In the genomic region with DNA sequence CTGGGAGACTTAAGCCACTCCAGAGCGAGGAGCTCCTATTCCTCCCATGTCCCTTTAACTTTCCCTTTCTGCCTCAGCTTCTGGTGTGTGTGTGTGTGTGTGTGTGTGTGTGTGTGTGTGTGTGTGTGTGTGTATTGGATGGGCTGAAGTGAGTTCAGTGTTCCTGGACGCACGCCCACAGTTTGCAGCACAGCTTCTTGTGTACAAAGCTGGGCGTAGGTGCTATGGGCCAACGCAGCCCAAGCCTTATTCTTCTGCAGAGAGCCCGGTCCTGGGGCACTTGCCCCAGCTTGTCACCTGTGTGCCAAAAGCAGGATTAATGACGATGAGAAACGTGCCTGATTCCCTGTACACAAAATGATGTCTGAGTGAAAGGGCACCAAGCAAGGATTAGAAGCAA, we compare ENCODE assay signal across 24 mouse cellular contexts. TPM values are rescaled to one million over a fixed set of nuclear protein-coding genes. Genes with fewer than 3 reads are reported as not detected.
DNase-seq lines count a peak whose midpoint lies in the region; ATAC-seq and TF ChIP-seq lines count a peak whose summit lies in the region.
"Had no signal": no experiment of that assay in that cellular context is flagged by ENCODE, and none has a peak within 500 bp of the region (broad histone marks: within the 10 kb centered on the region; RNA-seq: fewer than 3 reads in every experiment).

No protein-coding gene starts in this region.

- DNase-seq in hindbrain, postnatal 0 days (ENCODE audit: low spot score): peak; percentile 31
- DNase-seq in hindbrain, embryonic 11.5 days (ENCODE audit: low spot score): no peak
- DNase-seq in midbrain, postnatal 0 days (ENCODE audit: low spot score): peak; percentile 53
- peak; percentile 21 to 23 for DNase-seq in urinary bladder, postnatal 36 days (ENCODE audit: low spot score in 2 of 2)
- DNase-seq in urinary bladder, adult 2 months (ENCODE audit: low spot score): no peak
- DNase-seq in forebrain, embryonic 10.5 days (ENCODE audit: extremely low spot score, low spot score): no peak
- DNase-seq in thymus, postnatal 10 days (ENCODE audit: low spot score in 2 of 2): no peak
- DNase-seq: adrenal gland, postnatal 25 days; cerebellum, adult 2 months; gastrocnemius, postnatal 25 days; heart, postnatal 4 days; kidney, postnatal 4 days; thymus, postnatal 14 days had no signal

- H3K4me3 ChIP-seq in hindbrain, postnatal 0 days (ENCODE audit: low read length): no peak overlapping the region
- H3K4me3 ChIP-seq in hindbrain, embryonic 11.5 days (ENCODE audit: low read depth, low read length): no peak overlapping the region
- no peak overlapping the region for H3K4me3 ChIP-seq in midbrain, postnatal 0 days (ENCODE audit: low read depth, low read length)
- H3K4me3 ChIP-seq in midbrain, embryonic 15.5 days: no peak overlapping the region
- H3K4me3 ChIP-seq in forebrain, embryonic 10.5 days: no peak overlapping the region
- H3K4me3 ChIP-seq: embryonic facial prominence, embryonic 10.5 days; forebrain, embryonic 13.5 days; heart, embryonic 15.5 days; kidney, embryonic 15.5 days; midbrain, embryonic 10.5 days had no signal

- 72% methylated on average over 8 of the region's 8 CpGs for WGBS in hindbrain, postnatal 0 days
- 83% methylated on average over 8 of the region's 8 CpGs for WGBS in hindbrain, embryonic 11.5 days
- 71% methylated on average over 8 of the region's 8 CpGs for WGBS in midbrain, postnatal 0 days
- 69% methylated on average over 8 of the region's 8 CpGs for WGBS in midbrain, embryonic 15.5 days
- WGBS in forebrain, embryonic 10.5 days: 80% methylated on average over 8 of the region's 8 CpGs

- no peaks in the 10 kb centered on the region for H3K4me1 ChIP-seq in hindbrain, postnatal 0 days (ENCODE audit: insufficient read depth, low read length)
- H3K4me1 ChIP-seq in hindbrain, embryonic 11.5 days (replicated peaks; ENCODE audit: control insufficient read depth, insufficient read depth, low read length): no peaks in the 10 kb centered on the region
- no peaks in the 10 kb centered on the region for H3K4me1 ChIP-seq in midbrain, postnatal 0 days (ENCODE audit: insufficient read depth, low read length)
- H3K4me1 ChIP-seq in midbrain, embryonic 15.5 days: no peaks in the 10 kb centered on the region
- H3K4me1 ChIP-seq in forebrain, embryonic 10.5 days: peaks cover 8% of the 10 kb centered on the region
- H3K4me1 ChIP-seq: heart, embryonic 15.5 days; kidney, embryonic 15.5 days had no signal

- ATAC-seq in hindbrain, postnatal 0 days: no peak
- no peak for ATAC-seq in hindbrain, embryonic 11.5 days (ENCODE audit: low FRiP score)
- no peak for ATAC-seq in midbrain, postnatal 0 days (ENCODE audit: low FRiP score)
- no peak for ATAC-seq in midbrain, embryonic 15.5 days (replicated peaks)
- ATAC-seq: activated CD4-positive, CD25-positive, alpha-beta regulatory T cell, adult 4 months; forebrain, embryonic 13.5 days; hindbrain, embryonic 16.5 days; intestine, postnatal 0 days had no signal

- no peaks in the 10 kb centered on the region for H3K36me3 ChIP-seq in hindbrain, postnatal 0 days (ENCODE audit: insufficient read depth, low read length)
- H3K36me3 ChIP-seq in hindbrain, embryonic 11.5 days (ENCODE audit: control insufficient read depth, insufficient read depth, low read length): no peaks in the 10 kb centered on the region
- H3K36me3 ChIP-seq in midbrain, postnatal 0 days (ENCODE audit: insufficient read depth, low read length): no peaks in the 10 kb centered on the region
- H3K36me3 ChIP-seq in midbrain, embryonic 15.5 days (replicated peaks): no peaks in the 10 kb centered on the region
- H3K36me3 ChIP-seq in forebrain, embryonic 10.5 days (replicated peaks): no peaks in the 10 kb centered on the region
- H3K36me3 ChIP-seq: embryonic facial prominence, embryonic 10.5 days; G1E; heart, embryonic 15.5 days; kidney, embryonic 15.5 days; midbrain, embryonic 10.5 days had no signal

- H3K9ac ChIP-seq in hindbrain, postnatal 0 days (replicated peaks; ENCODE audit: low read length): no peak overlapping the region
- H3K9ac ChIP-seq in hindbrain, embryonic 11.5 days (ENCODE audit: low read depth, low read length): no peak overlapping the region
- H3K9ac ChIP-seq in midbrain, postnatal 0 days (replicated peaks; ENCODE audit: low read length, poor library complexity, severe bottlenecking): no peak overlapping the region
- no peak overlapping the region for H3K9ac ChIP-seq in midbrain, embryonic 15.5 days
- H3K9ac ChIP-seq: forebrain, embryonic 13.5 days; heart, embryonic 15.5 days; kidney, embryonic 15.5 days had no signal

- no peaks in the 10 kb centered on the region for H3K27me3 ChIP-seq in hindbrain, postnatal 0 days (ENCODE audit: insufficient read depth, low read length)
- no peaks in the 10 kb centered on the region for H3K27me3 ChIP-seq in hindbrain, embryonic 11.5 days (ENCODE audit: control insufficient read depth, insufficient read depth, low read length)
- no peaks in the 10 kb centered on the region for H3K27me3 ChIP-seq in midbrain, postnatal 0 days (ENCODE audit: insufficient read depth, low read length)
- no peaks in the 10 kb centered on the region for H3K27me3 ChIP-seq in midbrain, embryonic 15.5 days (replicated peaks)
- H3K27me3 ChIP-seq in forebrain, embryonic 10.5 days (ENCODE audit: poor library complexity, severe bottlenecking): peaks cover 12% of the 10 kb centered on the region
- H3K27me3 ChIP-seq: forebrain, embryonic 13.5 days; heart, embryonic 15.5 days had no signal

- H3K27ac ChIP-seq in hindbrain, postnatal 0 days: no peak overlapping the region
- H3K27ac ChIP-seq in hindbrain, embryonic 11.5 days (ENCODE audit: low read depth, low read length): no peak overlapping the region
- no peak overlapping the region for H3K27ac ChIP-seq in midbrain, postnatal 0 days (ENCODE audit: low read depth, low read length)
- no peak overlapping the region for H3K27ac ChIP-seq in midbrain, embryonic 15.5 days
- H3K27ac ChIP-seq in forebrain, embryonic 10.5 days: no peak overlapping the region
- H3K27ac ChIP-seq: embryonic facial prominence, embryonic 10.5 days; forebrain, embryonic 13.5 days; heart, embryonic 15.5 days; kidney, embryonic 15.5 days; macrophage; midbrain, embryonic 10.5 days had no signal

- no peak for TF ChIP-seq CTCF in hindbrain, postnatal 0 days (IDR thresholded peaks at IDR 0.05; ENCODE audit: low read depth)
- TF ChIP-seq CTCF in midbrain, postnatal 0 days (IDR thresholded peaks at IDR 0.05): no peak

- H3K9me3 ChIP-seq in hindbrain, postnatal 0 days (ENCODE audit: low read length): no peaks in the 10 kb centered on the region
- H3K9me3 ChIP-seq in hindbrain, embryonic 11.5 days (ENCODE audit: control insufficient read depth, low read length): no peaks in the 10 kb centered on the region
- H3K9me3 ChIP-seq in midbrain, postnatal 0 days (ENCODE audit: low read length): no peaks in the 10 kb centered on the region
- H3K9me3 ChIP-seq in midbrain, embryonic 15.5 days: no peaks in the 10 kb centered on the region
- no peaks in the 10 kb centered on the region for H3K9me3 ChIP-seq in forebrain, embryonic 10.5 days
- H3K9me3 ChIP-seq: embryonic facial prominence, embryonic 10.5 days; forebrain, embryonic 13.5 days; G1E; heart, embryonic 15.5 days; kidney, embryonic 15.5 days; midbrain, embryonic 10.5 days had no signal

- H3K4me2 ChIP-seq in hindbrain, postnatal 0 days (ENCODE audit: low read depth, low read length): no peak overlapping the region
- no peak overlapping the region for H3K4me2 ChIP-seq in hindbrain, embryonic 11.5 days (replicated peaks; ENCODE audit: low read depth, low read length)
- H3K4me2 ChIP-seq in midbrain, postnatal 0 days (ENCODE audit: low read depth, low read length, poor library complexity, severe bottlenecking): no peak overlapping the region
- H3K4me2 ChIP-seq in midbrain, embryonic 15.5 days: no peak overlapping the region
- H3K4me2 ChIP-seq: forebrain, embryonic 13.5 days; heart, embryonic 15.5 days; kidney, embryonic 15.5 days had no signal

RNA-seq across cellular contexts. Expression of a gene that starts 31.9 kb away (rescaled TPM):
- total RNA-seq in hindbrain, postnatal 0 days (2014; rRNA removed): 37.1 and 37.7 TPM in 2 replicates
- 6.6 and 7.2 TPM in 2 replicates for polyA plus RNA-seq in hindbrain, postnatal 0 days (2015; fragmentation: Nextera tagmentation; extraction: Ambion mirVana)
- 5.8 and 8.3 TPM in 2 replicates for polyA plus RNA-seq in hindbrain, embryonic 11.5 days (2014; fragmentation: Nextera tagmentation; extraction: Ambion mirVana)
- total RNA-seq in midbrain, postnatal 0 days (2014; rRNA removed): 42.0 and 50.8 TPM in 2 replicates
- polyA plus RNA-seq in midbrain, postnatal 0 days (2015; fragmentation: Nextera tagmentation; extraction: Ambion mirVana): 4.7 and 5.8 TPM in 2 replicates
- polyA plus RNA-seq in midbrain, embryonic 15.5 days (2015; fragmentation: Nextera tagmentation; extraction: Ambion mirVana): 7.1 and 8.4 TPM in 2 replicates
- polyA plus RNA-seq in urinary bladder, adult 2 months (2012; rRNA removed): 5.9 and 6.9 TPM in 2 replicates
- 2.9 and 3.4 TPM in 2 replicates for polyA plus RNA-seq in forebrain, embryonic 10.5 days (2016; fragmentation: Nextera tagmentation; extraction: Ambion mirVana)

Comparison
In these comparisons a context has a peak if more than half of its experiments do, and no peak if none do; other contexts are left out.
1. DNase-seq: peak in hindbrain, postnatal 0 days (single experiment), midbrain, postnatal 0 days (single experiment) and urinary bladder, postnatal 36 days (2 of 2); none in hindbrain, embryonic 11.5 days (single experiment), urinary bladder, adult 2 months (single experiment), forebrain, embryonic 10.5 days (single experiment) and thymus, postnatal 10 days (0 of 2).